Comparison of ENCODE assay signal across 9 mouse cellular contexts in the genomic region with DNA sequence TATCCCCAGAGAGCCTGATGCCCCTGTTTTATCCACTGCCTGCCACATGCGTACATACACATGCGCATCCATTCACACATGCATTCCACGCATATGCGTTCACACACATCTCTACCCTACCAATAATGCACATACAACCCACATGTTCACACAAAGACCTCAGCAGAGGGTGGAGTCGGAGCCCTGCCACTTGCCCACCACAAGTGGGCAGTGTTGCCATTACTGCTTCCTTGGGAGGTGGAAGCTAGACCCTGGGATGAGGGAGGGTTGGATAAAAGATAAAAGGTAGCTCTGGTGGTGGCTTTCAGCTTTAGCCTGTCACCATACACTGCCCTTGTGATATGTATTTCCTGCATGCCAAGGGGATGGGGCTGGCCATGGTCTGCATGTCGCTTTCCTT. TPM values are rescaled to one million over a fixed set of nuclear protein-coding genes. Genes with fewer than 3 reads are reported as not detected.
DNase-seq lines count a peak whose midpoint lies in the region; ATAC-seq and TF ChIP-seq lines count a peak whose summit lies in the region.
"Had no signal": no experiment of that assay in that cellular context is flagged by ENCODE, and none has a peak within 500 bp of the region (broad histone marks: within the 10 kb centered on the region; RNA-seq: fewer than 3 reads in every experiment).

No protein-coding gene starts in this region.

- no peaks in the 10 kb centered on the region for H3K27me3 ChIP-seq in kidney, postnatal 0 days (ENCODE audit: insufficient read depth, low read length)
- no peaks in the 10 kb centered on the region for H3K27me3 ChIP-seq in kidney, embryonic 15.5 days
- H3K27me3 ChIP-seq in forebrain, postnatal 0 days (ENCODE audit: insufficient read depth, low read length) = no peaks in the 10 kb centered on the region
- no peaks in the 10 kb centered on the region for H3K27me3 ChIP-seq in neural tube, embryonic 12.5 days (replicated peaks)

- no peak overlapping the region for H3K4me3 ChIP-seq in kidney, postnatal 0 days (replicated peaks; ENCODE audit: low read depth, low read length)
- H3K4me3 ChIP-seq in kidney, embryonic 15.5 days (replicated peaks) = no peak overlapping the region
- no peak overlapping the region for H3K4me3 ChIP-seq in forebrain, postnatal 0 days (ENCODE audit: low read depth, low read length)
- H3K4me3 ChIP-seq in neural tube, embryonic 12.5 days = no peak overlapping the region

- H3K9me3 ChIP-seq in kidney, postnatal 0 days (replicated peaks; ENCODE audit: low read length) = no peaks in the 10 kb centered on the region
- H3K9me3 ChIP-seq in kidney, embryonic 15.5 days (replicated peaks) = no peaks in the 10 kb centered on the region
- no peaks in the 10 kb centered on the region for H3K9me3 ChIP-seq in forebrain, postnatal 0 days (ENCODE audit: low read length)
- H3K9me3 ChIP-seq in neural tube, embryonic 12.5 days = no peaks in the 10 kb centered on the region

- no peak for TF ChIP-seq POLR2A in brain, embryonic 14.5 days (IDR thresholded peaks at IDR 0.05; ENCODE audit: borderline replicate concordance, extremely low read depth, insufficient read depth, insufficient read length, poor library complexity, severe bottlenecking)

- DNase-seq in kidney, postnatal 0 days (ENCODE audit: low spot score) = peak; percentile 68
- peak; percentile 75 for DNase-seq in ES-CJ7 (ENCODE audit: low read depth, low spot score)
- peak; percentile 53 for DNase-seq in brain, embryonic 14.5 days (ENCODE audit: low read depth)
- no peak for DNase-seq in forebrain, postnatal 0 days
- peak; percentile 78 to 80 for DNase-seq in kidney, postnatal 4 days

- H3K9ac ChIP-seq in kidney, postnatal 0 days (ENCODE audit: low read depth, low read length) = no peak overlapping the region
- no peak overlapping the region for H3K9ac ChIP-seq in kidney, embryonic 15.5 days
- H3K9ac ChIP-seq in forebrain, postnatal 0 days = no peak overlapping the region
- H3K9ac ChIP-seq in neural tube, embryonic 12.5 days = no peak overlapping the region

- H3K36me3 ChIP-seq in kidney, postnatal 0 days (ENCODE audit: insufficient read depth, low read length) = no peaks in the 10 kb centered on the region
- H3K36me3 ChIP-seq in kidney, embryonic 15.5 days = no peaks in the 10 kb centered on the region
- no peaks in the 10 kb centered on the region for H3K36me3 ChIP-seq in forebrain, postnatal 0 days (ENCODE audit: insufficient read depth)
- no peaks in the 10 kb centered on the region for H3K36me3 ChIP-seq in neural tube, embryonic 12.5 days

- H3K4me2 ChIP-seq in kidney, postnatal 0 days (ENCODE audit: low read length) = no peak overlapping the region
- no peak overlapping the region for H3K4me2 ChIP-seq in kidney, embryonic 15.5 days
- H3K4me2 ChIP-seq in forebrain, postnatal 0 days (ENCODE audit: low read depth) = no peak overlapping the region
- peak overlapping the region; percentile 38 for H3K4me2 ChIP-seq in neural tube, embryonic 12.5 days (replicated peaks)

- 0 out of 2 replicates have a peak, but pooled peaks have one; percentile 30 for ATAC-seq in kidney, postnatal 0 days (replicated peaks; ENCODE audit: low FRiP score, low read depth)
- ATAC-seq in kidney, embryonic 15.5 days (replicated peaks; ENCODE audit: low FRiP score) = no peak
- ATAC-seq in forebrain, postnatal 0 days = peak; percentile 70
- no peak for ATAC-seq in neural tube, embryonic 12.5 days (ENCODE audit: low FRiP score, low read depth)
- ATAC-seq in inflammation-experienced regulatory T-cells, adult 6 months = no peak

- WGBS in kidney, postnatal 0 days = 86% methylated on average over 6 of the region's 6 CpGs
- WGBS in kidney, embryonic 15.5 days = 87% methylated on average over 6 of the region's 6 CpGs
- WGBS in forebrain, postnatal 0 days = 80% methylated on average over 6 of the region's 6 CpGs
- WGBS in neural tube, embryonic 12.5 days = 84% methylated on average over 6 of the region's 6 CpGs

- H3K27ac ChIP-seq in kidney, postnatal 0 days = no peak overlapping the region
- no peak overlapping the region for H3K27ac ChIP-seq in kidney, embryonic 15.5 days
- H3K27ac ChIP-seq in forebrain, postnatal 0 days (ENCODE audit: low read depth, low read length) = no peak overlapping the region
- no peak overlapping the region for H3K27ac ChIP-seq in neural tube, embryonic 12.5 days

- peaks cover 8% of the 10 kb centered on the region for H3K4me1 ChIP-seq in kidney, postnatal 0 days (replicated peaks; ENCODE audit: insufficient read depth, low read length)
- H3K4me1 ChIP-seq in kidney, embryonic 15.5 days = peaks cover 23% of the 10 kb centered on the region
- no peaks in the 10 kb centered on the region for H3K4me1 ChIP-seq in forebrain, postnatal 0 days (ENCODE audit: insufficient read depth)
- peaks cover 10% of the 10 kb centered on the region for H3K4me1 ChIP-seq in neural tube, embryonic 12.5 days

- peak; percentile 88 for TF ChIP-seq CTCF in kidney, postnatal 0 days (IDR thresholded peaks at IDR 0.05; ENCODE audit: low read depth)
- TF ChIP-seq CTCF in brain, embryonic 14.5 days (IDR thresholded peaks at IDR 0.05; ENCODE audit: borderline replicate concordance, extremely low read depth, insufficient read depth, insufficient read length) = peak; percentile 74
- peak; percentile 68 for TF ChIP-seq CTCF in forebrain, postnatal 0 days (IDR thresholded peaks at IDR 0.05; ENCODE audit: low read depth)

RNA-seq across cellular contexts. Expression of gene Sncg, which starts 1.9 kb away (rescaled TPM):
- polyA plus RNA-seq in kidney, postnatal 0 days (2015; fragmentation: Nextera tagmentation; extraction: Ambion mirVana) = 5.3 and 5.5 TPM in 2 replicates
- polyA plus RNA-seq in kidney, embryonic 15.5 days (2015; fragmentation: Nextera tagmentation; extraction: Ambion mirVana) = 8.6 and 11.2 TPM in 2 replicates
- 36.7 and 103 TPM in 2 replicates for polyA plus RNA-seq in brain, embryonic 14.5 days (2012; rRNA removed)
- total RNA-seq in forebrain, postnatal 0 days (2014; rRNA removed) = 1.0 and 2.1 TPM in 2 replicates
- 2.5 and 3.9 TPM in 2 replicates for polyA plus RNA-seq in forebrain, postnatal 0 days (2015; fragmentation: Nextera tagmentation; extraction: Ambion mirVana)
- polyA plus RNA-seq in neural tube, embryonic 12.5 days (2016; fragmentation: Nextera tagmentation; extraction: Ambion mirVana) = 345 and 420 TPM in 2 replicates
- polyA plus RNA-seq in inflammation-experienced regulatory T-cells, adult 6 months (2017; shearing (Covaris generic)) = not detected
- total RNA-seq: hematopoietic stem cell, adult 5-6 weeks had no signal

RNA-seq across cellular contexts. Expression of gene Mmrn2, which starts 2.6 kb away (rescaled TPM):
- 16.2 and 17.1 TPM in 2 replicates for polyA plus RNA-seq in kidney, postnatal 0 days (2015; fragmentation: Nextera tagmentation; extraction: Ambion mirVana)
- polyA plus RNA-seq in kidney, embryonic 15.5 days (2015; fragmentation: Nextera tagmentation; extraction: Ambion mirVana) = 16.0 and 17.8 TPM in 2 replicates
- polyA plus RNA-seq in brain, embryonic 14.5 days (2012; rRNA removed) = 2.5 and 4.5 TPM in 2 replicates
- total RNA-seq in forebrain, postnatal 0 days (2014; rRNA removed) = 3.8 and 4.7 TPM in 2 replicates
- polyA plus RNA-seq in forebrain, postnatal 0 days (2015; fragmentation: Nextera tagmentation; extraction: Ambion mirVana) = 2.4 and 2.7 TPM in 2 replicates
- polyA plus RNA-seq in neural tube, embryonic 12.5 days (2016; fragmentation: Nextera tagmentation; extraction: Ambion mirVana) = 7.8 and 8.2 TPM in 2 replicates
- polyA plus RNA-seq in inflammation-experienced regulatory T-cells, adult 6 months (2017; shearing (Covaris generic)) = under 1 TPM in 1 of 3 experiments, not detected in 2; 0.11 TPM
- total RNA-seq: hematopoietic stem cell, adult 5-6 weeks had no signal

RNA-seq across cellular contexts. Expression of gene Fam25c, which starts 17.4 kb away (rescaled TPM):
- 8.1 and 15.2 TPM in 2 replicates for polyA plus RNA-seq in kidney, postnatal 0 days (2015; fragmentation: Nextera tagmentation; extraction: Ambion mirVana)
- 1.1 TPM in 1 of 2 replicates, not detected in the other for polyA plus RNA-seq in kidney, embryonic 15.5 days (2015; fragmentation: Nextera tagmentation; extraction: Ambion mirVana)
- polyA plus RNA-seq in brain, embryonic 14.5 days (2012; rRNA removed) = 0.85 TPM in 1 of 2 replicates, not detected in the other
- total RNA-seq in forebrain, postnatal 0 days (2014; rRNA removed) = not detected in 2 replicates
- polyA plus RNA-seq in forebrain, postnatal 0 days (2015; fragmentation: Nextera tagmentation; extraction: Ambion mirVana) = not detected in 2 replicates
- polyA plus RNA-seq in neural tube, embryonic 12.5 days (2016; fragmentation: Nextera tagmentation; extraction: Ambion mirVana) = not detected in 2 replicates
- polyA plus RNA-seq in inflammation-experienced regulatory T-cells, adult 6 months (2017; shearing (Covaris generic)) = not detected
- total RNA-seq: hematopoietic stem cell, adult 5-6 weeks had no signal

Comparison
In these comparisons a context has a peak if more than half of its experiments do, and no peak if none do; other contexts are left out.
1. ATAC-seq: peak in kidney, postnatal 0 days (single experiment) and forebrain, postnatal 0 days (single experiment); none in kidney, embryonic 15.5 days (single experiment), neural tube, embryonic 12.5 days (single experiment) and inflammation-experienced regulatory T-cells, adult 6 months (single experiment).
2. Peak in every context shown above with its lines, with median percentiles within 50 percentile points of each other: CTCF ChIP-seq.